Mouse (Mus musculus) urinary bladder, adult 18-20 months (tissue): ENCODE measurements around the gene Iqcf6.
"Not testable (repeated sequence)": the region's sequence is repeated elsewhere in the genome, so short reads cannot be mapped to it uniquely, and the experiment has no call there.

ENCODE experiments used
- DNase-seq, 2 experiments: peaks; one replicate each; pipeline ENCODE4 v3.0.0; 2022; ENCODE audit warnings: low spot score in 2 of 2, mixed read lengths in 2 of 2

The Iqcf6 gene

GRCm38 (mm10) chr9:106626282-106626681 lies at the start of gene Iqcf6:
Gene Iqcf6 (plus strand): TSS chr9:106626582.
- no peak for DNase-seq

GRCm38 (mm10) chr9:106580016-106580415 lies 46.4 kb upstream of the Iqcf6 start:
- DNase-seq, result no peak

GRCm38 (mm10) chr9:106582552-106582951 lies 43.8 kb upstream of the Iqcf6 start:
- no peak for DNase-seq

DNA sequence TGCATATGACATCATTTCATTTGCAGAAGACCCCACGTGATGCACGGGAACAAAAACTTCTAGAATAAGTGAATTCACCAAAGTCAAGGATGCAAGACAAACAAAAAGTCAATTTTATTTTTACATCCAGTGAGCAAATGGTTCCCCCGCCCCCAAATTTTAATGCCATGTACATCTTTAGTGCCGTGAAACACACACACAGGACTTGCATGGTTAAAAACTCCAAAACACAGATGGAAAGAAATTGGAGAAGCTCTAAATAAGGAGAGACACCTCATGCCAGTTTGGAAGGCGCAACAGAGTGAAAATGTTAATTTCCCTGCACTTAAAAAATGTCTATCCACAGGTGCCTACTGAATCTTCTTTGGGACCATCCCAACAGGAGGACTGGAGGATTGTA lies 34.2 kb upstream of the Iqcf6 start:
- no peak for DNase-seq

DNA sequence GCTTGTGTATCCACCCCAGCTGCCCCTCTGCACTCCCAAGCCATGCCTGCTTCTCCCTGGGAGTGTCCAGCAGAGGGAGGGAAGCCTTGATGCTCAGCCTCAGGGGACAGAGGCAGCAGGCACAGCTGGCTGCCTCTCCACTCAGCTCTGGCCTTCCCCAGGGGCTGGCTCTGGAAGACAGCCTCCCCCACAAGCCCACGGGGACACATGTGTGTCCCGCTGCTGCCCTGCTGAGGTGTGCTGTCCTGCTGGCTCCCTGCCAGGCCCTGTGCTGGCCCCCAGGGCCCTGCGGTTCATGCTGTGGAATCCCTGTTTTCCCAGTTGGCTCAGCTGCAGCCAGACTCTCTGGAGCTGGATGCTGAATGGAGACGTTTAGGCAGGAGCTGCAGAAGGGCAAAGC lies 31.0 kb upstream of the Iqcf6 start:
- DNase-seq, result not testable (repeated sequence)

DNA sequence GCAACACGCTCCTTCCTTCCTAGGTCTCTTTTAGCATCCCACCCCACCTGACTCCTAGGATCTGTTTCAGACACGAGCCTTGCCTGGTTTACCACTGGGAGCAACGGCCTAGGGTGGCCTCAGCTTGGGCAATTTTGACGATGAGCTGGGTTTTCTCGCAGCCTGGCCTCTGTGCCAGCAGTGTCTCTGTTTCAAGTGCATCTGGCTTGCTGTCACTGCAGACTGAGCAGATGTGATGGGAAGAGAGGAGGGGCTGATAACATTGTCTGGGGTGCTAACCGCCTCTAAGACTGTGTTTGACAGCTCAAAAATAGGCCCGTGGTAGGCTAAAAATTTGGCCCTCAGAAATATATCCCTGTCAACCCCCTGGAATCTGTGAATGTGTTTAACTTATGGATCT lies 30.5 kb upstream of the Iqcf6 start:
- DNase-seq, result no peak

DNA sequence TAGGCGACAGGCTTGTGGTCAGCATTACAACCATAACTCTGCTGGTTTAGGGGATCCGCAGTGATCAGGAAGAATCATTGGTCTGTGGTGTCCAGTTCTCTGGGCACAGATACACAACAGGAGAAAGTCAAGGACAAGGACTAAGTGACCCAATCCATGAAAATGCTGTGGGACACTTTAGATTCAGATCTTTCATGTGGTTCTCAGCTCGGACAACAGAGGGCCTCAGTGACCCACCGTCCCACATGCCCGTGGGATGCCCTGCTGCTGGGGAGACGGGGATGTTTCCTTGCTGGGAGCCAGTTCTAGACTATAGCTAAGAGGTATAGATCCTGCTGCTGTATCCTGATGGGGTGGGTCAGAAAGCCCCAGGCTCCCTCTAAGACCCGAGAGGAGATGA lies 27.9 kb upstream of the Iqcf6 start:
- DNase-seq, result no peak

DNA sequence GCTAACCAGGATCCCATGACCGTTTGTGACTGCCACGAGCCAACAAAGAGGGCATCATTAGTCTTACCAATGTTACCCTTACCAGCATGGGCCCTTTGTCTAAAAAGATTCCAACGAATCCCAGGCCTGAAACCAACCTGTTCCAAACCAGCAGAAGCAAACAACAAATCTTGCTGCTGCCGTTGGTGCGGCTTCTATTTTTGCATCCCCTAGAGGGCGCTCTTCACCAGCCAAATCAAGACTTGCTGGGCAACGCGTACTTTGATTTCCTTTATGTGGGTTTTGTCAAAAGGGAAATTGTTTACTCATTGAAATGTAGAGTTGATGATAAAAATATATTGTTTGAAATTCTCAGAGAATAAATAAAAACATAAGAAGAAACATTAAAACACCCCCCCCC lies 25.8 kb upstream of the Iqcf6 start:
- peak in 1 of 2 experiments; percentile 6 for DNase-seq

DNA sequence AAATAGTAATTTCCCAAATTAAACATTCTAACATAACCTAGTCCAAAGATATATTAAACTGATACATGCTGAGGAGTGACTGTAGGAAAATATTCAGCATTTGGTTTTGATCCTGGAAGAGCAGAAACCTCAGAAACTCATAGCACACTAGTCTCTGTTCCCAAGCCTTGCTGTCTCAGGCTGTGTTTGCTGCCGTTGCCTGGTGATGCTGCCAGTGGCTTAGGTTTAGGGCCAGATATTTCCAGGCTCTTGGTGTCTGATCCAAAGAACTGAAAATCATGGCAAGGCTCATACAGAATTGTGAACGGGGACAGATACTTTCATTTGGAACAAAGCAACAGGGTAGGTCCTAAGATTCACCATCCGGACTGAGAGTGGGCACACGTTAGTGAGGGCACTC lies 15.7 kb upstream of the Iqcf6 start:
- DNase-seq, result no peak

GRCm38 (mm10) chr9:106613951-106614350 lies 12.4 kb upstream of the Iqcf6 start:
- DNase-seq, result no peak

GRCm38 (mm10) chr9:106614616-106615015 lies 11.8 kb upstream of the Iqcf6 start:
- DNase-seq, result no peak

DNA sequence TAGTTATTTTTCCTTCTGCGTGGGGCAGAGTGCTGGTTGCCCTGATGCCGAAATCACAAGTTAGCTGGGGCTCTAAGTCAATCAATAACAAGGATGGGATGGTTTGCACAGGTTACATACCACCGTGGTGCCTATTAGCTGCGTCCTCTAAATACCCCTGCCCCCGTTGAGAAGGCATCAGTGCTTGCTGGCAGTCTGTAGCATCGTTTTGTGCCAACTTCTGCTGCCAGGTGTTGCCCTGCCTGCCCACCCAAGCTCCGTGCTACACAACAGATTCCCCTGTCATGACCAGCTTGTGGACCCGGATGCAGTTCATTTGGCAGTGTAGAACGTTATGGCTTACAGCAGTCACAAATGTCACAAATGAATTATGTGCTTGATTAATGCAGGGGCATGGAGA lies 10.1 kb upstream of the Iqcf6 start:
- no peak for DNase-seq

DNA sequence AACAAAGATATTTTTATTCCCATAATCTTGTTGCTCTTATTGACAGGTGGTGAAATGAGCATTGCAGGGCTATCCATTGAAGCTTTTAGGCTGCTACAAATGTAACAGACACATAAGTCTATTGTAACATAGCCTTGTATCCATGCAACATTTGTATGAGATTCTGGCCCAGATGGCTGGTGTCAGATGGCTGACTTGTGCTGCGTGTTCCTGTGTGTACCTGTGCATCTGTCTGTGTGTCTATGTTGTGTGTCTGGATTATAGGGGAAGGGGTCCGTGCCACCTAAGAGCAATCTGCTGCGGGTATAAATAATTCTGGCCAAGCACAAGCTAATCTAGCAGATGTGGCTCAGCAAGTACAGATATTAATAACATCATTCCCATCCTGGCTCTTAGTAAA lies 8.9 kb upstream of the Iqcf6 start:
- no peak for DNase-seq

DNA sequence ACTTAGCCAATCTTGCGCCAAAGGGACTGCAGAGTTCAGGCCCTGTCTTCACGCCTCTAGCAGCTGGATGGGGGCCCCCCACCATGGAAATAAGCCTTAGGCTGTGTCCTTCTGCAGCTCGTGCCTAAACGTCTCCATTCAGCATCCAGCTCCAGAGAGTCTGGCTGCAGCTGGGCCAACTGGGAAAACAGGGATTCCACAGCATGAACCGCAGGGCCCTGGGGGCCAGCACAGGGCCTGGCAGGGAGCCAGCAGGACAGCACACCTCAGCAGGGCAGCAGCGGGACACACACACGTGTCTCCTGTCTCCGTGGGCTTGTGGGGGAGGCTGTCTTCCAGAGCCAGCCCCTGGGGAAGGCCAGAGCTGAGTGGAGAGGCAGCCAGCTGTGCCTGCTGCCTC lies 1.4 kb downstream of the Iqcf6 start:
- not testable (repeated sequence) for DNase-seq

DNA sequence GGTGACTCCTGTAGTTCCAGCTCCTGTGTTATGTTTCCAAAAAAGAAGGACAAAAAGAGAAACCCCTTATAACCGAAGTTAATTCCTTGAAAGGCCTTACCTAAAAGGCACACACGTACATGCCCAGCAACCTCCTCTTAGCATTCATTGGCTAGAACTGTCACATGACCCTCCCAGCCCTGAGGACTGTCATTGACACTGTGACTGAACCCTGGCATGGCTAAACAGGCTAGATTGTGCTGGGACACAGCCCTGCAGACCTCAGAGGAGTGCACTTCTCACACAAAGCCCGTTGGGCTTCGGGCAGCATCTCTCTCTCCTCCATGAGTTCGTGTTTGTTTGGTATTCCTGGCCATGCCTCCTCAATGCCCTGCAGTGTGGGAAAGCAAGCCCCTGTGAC lies 5.8 kb downstream of the Iqcf6 start:
- no peak for DNase-seq

GRCm38 (mm10) chr9:106638154-106638553 lies 11.8 kb downstream of the Iqcf6 start:
- DNase-seq, result no peak

DNA sequence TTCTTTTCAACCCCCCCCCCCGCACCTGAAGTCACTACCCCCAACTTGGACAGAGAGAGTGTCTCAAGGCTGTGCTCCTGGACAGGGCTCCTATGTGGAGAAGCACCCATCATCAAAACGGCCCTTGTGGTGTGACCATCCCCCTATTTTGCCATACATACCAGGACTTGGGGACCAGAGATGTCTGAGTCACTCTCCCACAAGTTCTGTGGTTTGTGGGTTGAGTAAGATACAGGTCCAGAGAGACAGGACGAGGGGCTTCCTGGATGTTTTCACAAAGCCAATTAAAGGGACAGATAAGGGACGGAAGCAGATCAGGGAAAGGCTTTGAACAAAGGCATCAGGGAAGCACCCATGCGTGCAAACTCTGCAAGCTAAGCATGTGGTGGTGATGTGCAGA lies 15.0 kb downstream of the Iqcf6 start:
- no peak for DNase-seq

GRCm38 (mm10) chr9:106643128-106643527 lies 16.7 kb downstream of the Iqcf6 start:
- peak in 1 of 2 experiments; percentile 21 for DNase-seq

- no peak for DNase-seq
Measured at GRCm38 (mm10) chr9:106643787-106644186, 17.4 kb downstream of the Iqcf6 start.

GRCm38 (mm10) chr9:106645684-106646271 lies 19.4 kb downstream of the Iqcf6 start:
- DNase-seq, result no peak

- no peak for DNase-seq
Measured at GRCm38 (mm10) chr9:106647226-106647625, 20.8 kb downstream of the Iqcf6 start.

DNA sequence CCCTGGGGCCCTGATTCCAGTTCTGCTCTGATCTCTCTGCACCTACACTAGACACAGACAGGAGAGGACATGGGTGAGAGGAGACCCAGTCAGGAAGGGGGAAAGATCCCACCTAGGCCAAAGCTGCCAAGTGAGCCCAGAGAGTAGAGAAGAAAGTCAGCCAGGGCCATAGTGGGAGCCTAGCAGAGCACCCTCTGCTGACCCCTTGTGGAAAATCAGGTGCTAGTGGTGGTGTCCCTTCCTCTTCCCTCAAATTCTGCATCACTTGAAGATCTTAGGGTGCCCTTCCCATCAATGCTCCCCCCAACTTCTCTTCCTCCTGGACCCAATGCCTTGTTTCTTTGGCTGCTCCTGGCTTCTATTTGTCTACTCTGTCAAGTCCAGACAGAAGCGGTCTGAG lies 26.3 kb downstream of the Iqcf6 start:
- no peak for DNase-seq

DNA sequence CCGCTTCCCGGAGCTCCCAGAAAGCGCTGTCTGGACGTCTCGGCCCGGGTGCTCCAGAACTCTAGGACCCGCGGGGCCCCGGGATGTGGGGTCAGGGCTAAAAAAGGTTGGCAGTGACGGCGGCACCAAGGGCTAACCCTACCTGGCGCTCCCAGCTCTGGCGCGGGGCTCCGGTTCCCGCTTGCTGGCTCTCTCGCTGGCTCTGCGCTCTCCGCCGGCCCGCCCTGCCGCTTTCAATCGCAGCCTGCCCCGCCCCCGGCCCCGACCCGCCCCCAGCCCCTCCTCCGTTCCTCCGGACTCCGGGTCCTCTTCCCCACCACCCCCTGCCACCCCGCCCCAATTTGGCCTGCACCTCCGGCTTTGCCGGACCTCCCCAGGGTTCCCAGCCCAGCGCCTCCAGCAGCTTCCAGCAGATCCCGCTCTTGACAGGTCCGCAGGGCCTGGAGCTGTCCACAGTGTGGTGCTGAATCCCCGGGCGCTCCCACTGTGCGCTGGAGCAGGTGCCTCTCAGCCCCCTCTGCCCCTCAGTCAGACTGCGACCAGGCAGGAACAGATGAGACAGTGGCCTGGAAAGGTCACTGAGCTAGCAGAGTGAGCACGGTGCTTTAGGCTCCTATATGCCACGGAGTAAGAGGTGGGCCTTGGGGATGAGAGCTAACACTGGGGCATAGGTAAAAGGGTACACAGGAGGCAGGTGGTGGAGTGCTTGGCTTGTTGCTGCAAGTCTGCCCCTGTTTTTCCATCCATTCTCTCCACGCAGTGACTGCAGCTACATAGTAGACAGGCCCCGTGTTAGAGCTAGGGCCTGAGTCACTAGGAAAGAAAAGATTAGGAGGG lies 29.7 kb downstream of the Iqcf6 start, which contains the start of gene Grm2:
Gene Grm2, minus strand, starts transcription at position 199 of the 837 bp plus-strand sequence.
- peak in 1 of 2 experiments; percentile 62 for DNase-seq
